Mouse (Mus musculus) right cerebral cortex, postnatal 4 days (tissue): ENCODE measurements around the gene Trim47.
"Not testable (repeated sequence)": the region's sequence is repeated elsewhere in the genome, so short reads cannot be mapped to it uniquely, and the experiment has no call there.

Experiments used
- DNase-seq: peaks from one replicate; pipeline ENCODE4 v3.0.0-alpha.2; 2022

Trim47 gene

DNA sequence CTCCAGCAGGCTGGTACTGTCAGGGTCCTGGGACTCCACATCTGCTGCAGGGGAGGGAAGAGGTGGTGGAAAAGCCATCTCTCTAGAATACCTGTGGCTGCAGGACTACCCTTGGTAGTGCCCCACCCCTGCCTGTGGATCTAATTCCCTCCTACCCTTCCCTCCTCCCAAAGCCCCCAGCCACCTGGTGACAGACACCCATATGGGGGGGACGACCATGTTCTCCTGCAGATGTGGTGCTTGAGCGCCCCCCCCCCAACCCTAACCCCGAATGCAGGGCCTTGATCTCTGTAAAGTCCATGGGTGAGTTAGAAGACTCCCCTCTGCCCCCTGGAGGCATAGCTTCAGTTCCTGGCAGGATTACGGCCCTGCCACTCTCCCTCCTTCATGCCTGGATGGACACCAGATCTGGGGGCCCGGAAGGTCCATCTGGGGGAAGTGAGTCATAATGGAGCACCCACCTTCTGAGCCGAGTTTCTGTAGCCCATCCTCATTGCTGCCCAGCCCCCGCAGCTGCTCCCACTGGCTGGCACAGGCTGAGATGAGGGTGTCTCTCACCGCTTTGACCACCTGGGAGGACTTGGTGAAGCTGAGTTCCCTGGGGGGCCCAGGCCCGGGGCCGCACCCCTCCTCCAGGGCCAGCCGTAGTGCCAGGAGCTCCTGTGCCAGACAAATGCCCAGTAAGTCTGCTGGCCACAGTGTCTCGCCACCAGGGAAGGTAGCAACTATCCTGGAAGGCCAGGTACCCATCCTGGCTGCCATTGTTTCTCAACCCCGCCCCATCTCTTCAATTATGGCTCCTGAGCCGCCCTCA lies 19.8 kb downstream of the Trim47 start:
- no peak for DNase-seq

DNA sequence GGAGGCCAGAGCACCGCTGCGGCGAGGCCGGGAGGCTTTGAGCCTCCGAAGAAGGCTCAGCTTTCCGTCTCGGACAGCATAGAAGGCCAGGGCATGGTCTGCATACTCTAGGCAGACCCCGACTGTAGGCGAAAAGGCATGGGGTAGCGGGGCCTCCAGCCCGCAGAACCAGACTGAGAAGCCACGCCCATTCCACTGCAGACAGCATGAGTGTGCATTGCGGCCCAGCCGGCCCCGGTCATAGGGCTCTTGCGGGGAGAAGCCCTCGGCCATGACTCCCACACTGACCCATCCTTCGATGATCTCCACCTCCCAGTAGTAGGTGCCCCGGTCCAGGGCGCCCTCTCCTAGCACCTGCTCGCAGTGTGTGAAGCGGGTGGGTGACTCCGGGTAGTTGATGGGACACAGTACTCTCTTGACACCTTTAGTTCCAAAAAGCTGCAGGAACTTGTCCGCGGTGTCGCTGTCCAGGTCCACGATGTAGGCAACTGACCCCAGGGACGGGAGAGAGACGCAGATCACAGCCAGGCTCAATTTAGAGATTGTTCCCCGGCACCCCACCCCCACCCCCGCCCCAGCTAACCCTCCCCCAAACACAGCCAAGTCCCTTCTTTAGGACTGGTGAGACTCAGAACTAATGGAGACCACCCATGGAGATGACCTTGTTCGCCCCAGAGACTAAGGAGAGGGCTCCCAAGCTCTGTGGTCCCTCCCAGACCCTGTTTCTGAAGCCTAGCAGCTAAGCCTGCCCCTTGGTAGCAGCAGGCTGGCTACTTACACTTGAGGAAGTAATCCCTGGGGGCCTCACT lies 20.7 kb downstream of the Trim47 start:
- no peak for DNase-seq

GRCm38 (mm10) chr11:116105065-116105464 lies 21.9 kb downstream of the Trim47 start:
- DNase-seq = no peak

GRCm38 (mm10) chr11:116104006-116104646 lies 22.9 kb downstream of the Trim47 start:
- no peak for DNase-seq

DNA sequence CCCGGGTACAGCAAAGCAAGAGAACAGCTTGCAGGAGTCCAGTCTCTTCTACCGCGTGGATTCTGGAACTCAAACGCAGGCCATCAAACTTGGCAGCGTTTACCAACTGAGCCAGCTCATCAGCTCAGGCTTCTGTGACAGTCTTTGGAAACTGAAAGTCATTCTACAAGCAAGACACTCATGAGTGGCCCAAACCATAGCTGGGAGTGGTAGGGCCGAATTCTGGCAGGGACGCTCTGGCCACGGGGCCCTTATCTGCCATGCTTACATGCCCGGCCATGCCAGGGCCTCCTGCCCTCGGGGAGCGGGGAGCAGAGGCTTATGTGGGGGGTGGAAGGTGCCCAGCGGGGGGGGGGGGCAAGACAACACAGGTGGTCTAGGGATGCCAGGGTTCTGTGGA lies 23.4 kb downstream of the Trim47 start:
- DNase-seq = no peak

GRCm38 (mm10) chr11:116102472-116102871 lies 24.5 kb downstream of the Trim47 start:
- DNase-seq = no peak

- no peak for DNase-seq
These were observed 25.1 kb downstream of the Trim47 start for GRCm38 (mm10) chr11:116101931-116102381.

DNA sequence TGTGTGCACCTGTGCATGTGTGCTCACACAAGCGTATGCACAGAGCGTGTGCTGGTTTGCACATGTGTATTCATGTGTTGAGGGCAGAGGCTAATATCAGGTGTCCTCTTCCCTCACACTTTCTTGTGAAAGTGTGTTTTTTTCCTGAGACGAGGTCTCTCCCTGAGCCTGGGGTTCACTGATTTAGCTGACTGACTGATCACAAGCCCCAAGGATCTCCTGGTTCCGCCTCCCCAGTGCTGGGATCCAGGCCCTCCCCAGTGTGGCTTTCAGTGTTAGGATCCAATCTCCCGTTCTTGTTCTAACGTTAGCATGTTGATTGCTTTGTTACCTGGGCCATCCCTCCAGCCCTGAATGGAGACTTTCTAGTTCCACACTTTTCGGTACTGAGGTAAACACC lies 26.2 kb downstream of the Trim47 start:
- no peak for DNase-seq

- no peak for DNase-seq
These were observed 26.6 kb downstream of the Trim47 start for GRCm38 (mm10) chr11:116100385-116100784.

GRCm38 (mm10) chr11:116099462-116099861 lies 27.5 kb downstream of the Trim47 start:
- no peak for DNase-seq

DNA sequence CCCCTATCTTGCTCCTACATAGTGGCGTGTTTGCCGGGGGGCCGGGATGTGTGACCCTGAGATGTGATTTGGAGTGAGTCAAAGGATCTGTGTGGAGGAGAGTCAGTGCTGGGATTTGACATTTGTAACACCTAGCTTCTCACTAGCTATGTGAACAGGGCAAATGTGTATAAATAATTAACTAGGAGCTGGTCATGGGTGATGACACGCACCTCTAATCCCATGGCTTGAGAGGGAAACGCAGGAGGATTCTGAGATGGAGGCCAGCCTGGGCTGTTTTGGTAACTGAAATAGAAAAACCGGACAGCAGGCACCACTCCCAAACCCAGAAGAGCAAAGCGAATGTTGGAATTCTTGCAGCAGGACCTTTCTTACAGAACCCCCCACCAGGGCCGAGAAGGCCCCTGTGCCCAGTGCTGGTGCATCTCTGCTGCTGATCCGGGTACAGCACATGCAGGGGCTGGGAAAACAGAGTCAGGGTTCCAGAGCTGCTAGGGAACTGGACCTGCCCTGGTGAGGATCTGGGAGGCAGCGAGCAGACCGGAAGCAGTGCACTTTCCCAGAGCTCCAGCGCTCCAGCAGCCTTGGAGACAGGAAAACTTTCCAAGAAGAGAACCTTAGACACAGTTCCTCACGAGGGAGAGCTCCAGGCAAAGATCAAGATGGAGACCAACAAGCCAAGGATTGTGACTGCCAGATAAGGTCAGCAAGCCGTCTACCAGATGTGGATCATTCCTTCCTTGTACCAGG lies 28.1 kb downstream of the Trim47 start:
- DNase-seq = no peak

- DNase-seq = no peak
These were observed 30.5 kb downstream of the Trim47 start for GRCm38 (mm10) chr11:116096213-116097108.

DNA sequence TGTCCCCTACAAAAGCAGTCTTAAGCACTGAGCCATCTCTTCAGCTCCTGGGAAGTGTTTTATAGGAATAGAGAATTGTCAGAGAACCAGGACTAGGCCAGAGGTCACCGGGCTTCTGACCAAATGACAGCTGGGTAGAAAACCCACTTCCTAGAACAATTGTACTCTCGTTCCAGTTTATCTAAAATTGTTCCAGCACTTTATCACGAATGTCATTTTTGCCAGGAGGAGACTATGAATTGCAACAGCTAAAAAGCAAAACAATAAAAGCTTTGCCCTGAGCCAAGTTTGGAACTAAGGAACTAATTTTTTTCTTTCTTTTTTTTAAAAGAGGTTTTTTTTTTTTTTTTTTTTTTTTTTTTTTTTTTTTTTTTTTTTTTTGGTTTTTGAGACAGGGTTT lies 31.4 kb downstream of the Trim47 start:
- DNase-seq = no peak

- DNase-seq = no peak
These were observed 33.0 kb downstream of the Trim47 start for GRCm38 (mm10) chr11:116093771-116094565.

DNA sequence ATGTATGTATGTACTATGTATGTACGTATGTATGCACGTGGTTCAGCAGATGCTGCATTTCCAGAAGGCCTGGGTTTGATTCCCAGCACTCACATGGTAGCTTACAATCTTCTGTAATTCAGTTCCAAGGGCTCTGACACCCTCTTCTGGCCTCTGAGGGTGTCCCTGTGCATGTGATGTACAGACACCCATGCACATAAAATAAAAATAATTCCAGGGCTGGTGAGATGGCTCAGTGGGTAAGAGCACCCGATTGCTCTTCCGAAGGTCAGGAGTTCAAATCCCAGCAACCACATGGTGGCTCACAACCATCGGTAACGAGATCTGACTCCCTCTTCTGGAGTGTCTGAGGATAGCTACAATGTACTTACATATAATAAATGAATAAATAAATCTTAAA lies 34.1 kb downstream of the Trim47 start:
- not testable (repeated sequence) for DNase-seq

- no peak for DNase-seq
These were observed 35.4 kb downstream of the Trim47 start for GRCm38 (mm10) chr11:116091591-116091990.

DNA sequence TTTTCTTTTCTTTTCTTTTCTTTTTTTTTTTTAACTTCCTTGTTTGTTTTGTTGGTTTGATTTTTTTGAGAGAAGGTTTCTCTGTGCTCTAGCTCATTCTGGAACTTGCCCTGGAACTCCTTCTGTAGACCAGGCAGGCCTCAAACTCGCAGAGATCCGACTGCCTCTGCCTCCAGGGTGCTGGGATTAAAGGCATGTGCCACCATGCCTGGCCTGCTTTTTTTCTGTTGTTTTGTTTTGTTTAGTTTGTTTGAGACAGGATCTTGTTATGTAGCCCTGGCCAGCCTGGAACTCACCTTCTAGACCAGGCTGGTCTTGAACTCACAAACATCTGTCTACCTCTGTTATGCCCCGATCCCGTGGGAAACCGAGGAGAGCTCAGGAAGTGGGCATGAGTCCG lies 37.5 kb downstream of the Trim47 start:
- DNase-seq = no peak

DNA sequence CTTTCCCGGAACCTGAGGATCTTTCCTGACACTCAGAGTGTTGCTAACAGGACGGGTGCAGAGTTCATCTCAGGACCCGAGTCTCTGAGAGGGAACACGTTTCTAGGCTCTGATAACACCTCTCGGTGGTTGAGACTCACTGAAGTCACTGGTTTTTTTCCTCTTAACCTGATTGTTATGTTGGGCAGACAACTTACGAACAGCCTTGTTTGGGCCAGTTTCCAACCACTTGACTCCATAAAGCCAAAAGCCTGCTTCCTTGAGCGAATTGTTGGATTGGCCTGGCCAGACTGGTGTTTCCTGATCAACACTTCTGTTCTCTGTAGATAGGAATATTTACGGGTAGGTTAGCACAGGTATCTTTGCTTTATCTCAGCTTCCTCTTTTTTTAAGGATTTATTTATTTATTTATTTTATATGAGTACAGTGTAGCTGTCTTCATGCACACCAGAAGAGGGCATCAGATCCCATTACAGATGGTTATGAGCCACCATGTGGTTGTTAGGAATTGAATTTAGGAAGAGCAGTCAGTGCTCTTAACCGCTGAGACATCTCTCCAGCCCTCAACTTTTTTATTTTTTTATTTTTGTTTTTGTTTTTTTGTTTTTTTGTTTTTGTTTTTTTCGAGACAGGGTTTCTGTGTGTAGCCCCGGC lies 38.1 kb downstream of the Trim47 start:
- DNase-seq = no peak

- no peak for DNase-seq
These were observed 38.8 kb downstream of the Trim47 start for GRCm38 (mm10) chr11:116088188-116088587.
